Mouse (Mus musculus) embryonic facial prominence, embryonic 14.5 days (tissue): Measurements from ENCODE around the gene Mrpl22. TPM values are rescaled to one million over a fixed set of nuclear protein-coding genes. Genes with fewer than 3 reads are reported as not detected.
"Not testable (repeated sequence)": the region's sequence is repeated elsewhere in the genome, so short reads cannot be mapped to it uniquely, and the experiment has no call there.

Experiments used
- ATAC-seq: fragments of 200-750 bp; cut with Nextera tagmentation; 2 replicates; pipeline ENCODE4 v1.8.0; 2017; ENCODE audit warnings: low read depth, moderate number of reproducible peaks, moderate TSS enrichment
- DNase-seq: peaks from one replicate; pipeline ENCODE4 v3.0.0-alpha.2; 2015; ENCODE audit warnings: low spot score
- H3K27ac ChIP-seq: fragments of 300-500 bp; sonication (generic); replicated peaks from 2 replicates; pipeline ENCODE4 v1.5.1; 2014; ENCODE audit warnings: low read depth, mild to moderate bottlenecking, low read length, moderate library complexity
- H3K27me3 ChIP-seq: fragments of 300-500 bp; sonication (generic); replicated peaks from 2 replicates; pipeline ENCODE4 v1.6.1; 2014; ENCODE audit warnings: low read length; ENCODE audit not compliant: control insufficient read depth, insufficient read depth
- H3K36me3 ChIP-seq: fragments of 300-500 bp; sonication (generic); 2 replicates; pipeline ENCODE4 v1.6.1; 2014; ENCODE audit warnings: low read length, mixed read lengths; ENCODE audit not compliant: control insufficient read depth, insufficient read depth
- H3K4me1 ChIP-seq: fragments of 300-500 bp; sonication (generic); 2 replicates; pipeline ENCODE4 v1.6.1; 2014; ENCODE audit warnings: antibody characterized with exemption, low read length; ENCODE audit not compliant: control insufficient read depth, insufficient read depth
- H3K4me2 ChIP-seq: fragments of 300-500 bp; sonication (generic); 2 replicates; pipeline ENCODE4 v1.6.1; 2014; ENCODE audit warnings: low read depth, mild to moderate bottlenecking, low read length, moderate library complexity, mixed read lengths
- H3K4me3 ChIP-seq: fragments of 300-500 bp; sonication (generic); 2 replicates; pipeline ENCODE4 v1.5.1; 2014; ENCODE audit warnings: low read depth, mild to moderate bottlenecking, low read length
- H3K9ac ChIP-seq: fragments of 300-500 bp; sonication (generic); 2 replicates; pipeline ENCODE4 v1.6.1; 2014; ENCODE audit warnings: low read depth, mild to moderate bottlenecking, low read length, moderate library complexity, mixed read lengths
- H3K9me3 ChIP-seq: fragments of 300-500 bp; sonication (generic); 2 replicates; pipeline ENCODE4 v1.6.1; 2016; ENCODE audit warnings: low read length; ENCODE audit not compliant: control insufficient read depth
- WGBS: fragments of 180-500 bp; shearing (Covaris S2); extraction: QIAGEN DNeasy Blood & Tissue Kit; methylation state at CpG from one replicate; pipeline ENCODE4 v1.1.7; 2014; 5-methylcytosine and 5-hydroxymethylcytosine counted together
- polyA plus RNA-seq: library from polyadenylated mRNA; unstranded; fragments of >200 nt; fragmentation: Nextera tagmentation; extraction: Ambion mirVana; gene quantifications from 2 replicates; pipeline ENCODE4 v1.2.1, GENCODE M21; 2014

Gene Mrpl22
- polyA plus RNA-seq, 1 experiment from 2014 or later, result 113 TPM

DNA sequence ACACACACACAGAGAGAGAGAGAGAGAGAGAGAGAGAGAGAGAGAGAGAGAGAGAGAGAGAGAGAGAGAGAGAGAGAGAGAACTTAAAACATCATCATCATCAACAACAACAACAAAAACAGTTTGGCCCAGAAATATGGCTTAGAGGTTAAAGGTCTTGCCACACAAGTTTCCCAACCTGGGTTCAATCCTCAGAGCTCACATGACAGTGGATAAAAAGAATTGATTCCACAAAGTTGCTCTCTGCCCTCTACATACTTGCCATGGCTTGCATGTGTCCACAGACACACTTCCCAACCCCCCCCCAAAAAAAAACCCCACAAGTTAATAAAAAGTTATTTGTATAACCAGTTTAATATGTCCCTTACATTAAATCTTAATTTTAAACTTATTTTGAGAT is 55.0 kb downstream of the Mrpl22 start:
- Histone ChIP-seq H3K27me3 (no peaks in the 10 kb centered on the region), H3K9me3 (no peaks in the 10 kb centered on the region), H3K4me1 (no peaks in the 10 kb centered on the region), H3K4me2 (no peak overlapping the region), H3K27ac (no peak overlapping the region), H3K4me3 (no peak overlapping the region), H3K9ac (no peak overlapping the region), H3K36me3 (no peaks in the 10 kb centered on the region)
- no peak for DNase-seq
- no peak for ATAC-seq

DNA sequence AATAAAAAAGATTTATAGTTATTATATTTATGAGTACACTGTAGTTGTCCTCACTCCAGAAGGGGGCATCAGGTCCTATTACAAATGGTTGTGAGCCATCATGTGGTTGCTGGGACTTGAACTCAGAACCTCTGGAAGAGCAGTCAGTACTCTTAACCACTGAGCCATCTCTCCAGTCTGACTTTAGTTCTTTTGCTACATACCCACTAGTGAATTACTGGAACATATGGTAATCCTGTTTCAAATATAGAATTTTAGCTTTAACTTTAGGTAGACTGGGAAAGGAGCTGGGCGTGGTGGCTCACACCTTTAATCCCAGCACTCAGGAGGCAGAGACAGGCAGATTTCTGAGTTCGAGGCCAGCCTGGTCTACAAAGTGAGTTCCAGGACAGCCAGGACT is 56.6 kb downstream of the Mrpl22 start:
- not testable (repeated sequence) for H3K27me3 ChIP-seq, H3K4me1 ChIP-seq, DNase-seq, H3K36me3 ChIP-seq, H3K9ac ChIP-seq, ATAC-seq, H3K4me2 ChIP-seq, H3K27ac ChIP-seq, H3K9me3 ChIP-seq, H3K4me3 ChIP-seq
- WGBS, result 96% methylated on average over 2 of the region's 2 CpGs

Other genes starting within 250 kb of the Mrpl22 start
- gene Larp1, start 162.6 kb upstream of the Mrpl22 start, polyA plus RNA-seq, result 19.5 and 21.9 TPM in 2 replicates
- not detected in 2 replicates for gene Gm12248, start 78.5 kb upstream of the Mrpl22 start, polyA plus RNA-seq
- gene Cnot8, start 67.5 kb upstream of the Mrpl22 start, polyA plus RNA-seq, result 85.8 and 94.9 TPM in 2 replicates
- 18.3 and 19.6 TPM in 2 replicates for gene Gemin5, start 3.1 kb upstream of the Mrpl22 start, polyA plus RNA-seq
- 10.5 and 16.7 TPM in 2 replicates for gene Igtp, start 27.9 kb downstream of the Mrpl22 start, polyA plus RNA-seq
- gene Irgm2, start 28.0 kb downstream of the Mrpl22 start, polyA plus RNA-seq, result 4.4 and 5.7 TPM in 2 replicates
- gene 4930438A08Rik, start 103.1 kb downstream of the Mrpl22 start, polyA plus RNA-seq, result 0.22 and 0.45 TPM in 2 replicates
- 14.2 and 14.7 TPM in 2 replicates for gene Zfp692, start 135.4 kb downstream of the Mrpl22 start, polyA plus RNA-seq
- gene Zfp672, start 158.7 kb downstream of the Mrpl22 start, polyA plus RNA-seq, result 42.3 TPM in 2 replicates
- gene Sh3bp5l, start 159.1 kb downstream of the Mrpl22 start, polyA plus RNA-seq, result 23.2 and 27.3 TPM in 2 replicates
- not detected in 2 replicates for gene Lypd8, start 207.4 kb downstream of the Mrpl22 start, polyA plus RNA-seq
- not detected in 2 replicates for gene 1810065E05Rik, start 249.4 kb downstream of the Mrpl22 start, polyA plus RNA-seq